Mouse (Mus musculus): ENCODE data around the gene Clic1. TPM values are rescaled to one million over a fixed set of nuclear protein-coding genes. Genes with fewer than 3 reads are reported as not detected.
A peak's percentile ranks its signal among the peaks of the same experiment; 100 is the strongest.

Clic1 gene
- polyA plus RNA-seq, 1 experiment: 69.6 TPM

GRCm38 (mm10) chr17:35101161-35101560 lies 51.4 kb downstream of the Clic1 start:
- no peak for TF ChIP-seq POLR2A (IDR thresholded peaks at IDR 0.05; ENCODE audit: borderline replicate concordance, extremely low read depth, insufficient read depth, insufficient read length, poor library complexity, severe bottlenecking)
- no peak for TF ChIP-seq CTCF (IDR thresholded peaks at IDR 0.05; ENCODE audit: borderline replicate concordance, extremely low read depth, insufficient read depth, insufficient read length)
- DNase-seq (ENCODE audit: low read depth): no peak

- DNase-seq (ENCODE audit: low read depth): no peak
- TF ChIP-seq POLR2A (IDR thresholded peaks at IDR 0.05; ENCODE audit: borderline replicate concordance, extremely low read depth, insufficient read depth, insufficient read length, poor library complexity, severe bottlenecking) (no peak), CTCF (IDR thresholded peaks at IDR 0.05; ENCODE audit: borderline replicate concordance, extremely low read depth, insufficient read depth, insufficient read length) (no peak)
Measured at GRCm38 (mm10) chr17:35102299-35102698, 52.5 kb downstream of the Clic1 start.

- TF ChIP-seq POLR2A (IDR thresholded peaks at IDR 0.05; ENCODE audit: borderline replicate concordance, extremely low read depth, insufficient read depth, insufficient read length, poor library complexity, severe bottlenecking) (no peak), CTCF (IDR thresholded peaks at IDR 0.05; ENCODE audit: borderline replicate concordance, extremely low read depth, insufficient read depth, insufficient read length) (no peak)
- no peak for DNase-seq (ENCODE audit: low read depth)
Measured at GRCm38 (mm10) chr17:35103221-35103690, 53.5 kb downstream of the Clic1 start.

GRCm38 (mm10) chr17:35104079-35104478 lies 54.3 kb downstream of the Clic1 start:
- TF ChIP-seq POLR2A (IDR thresholded peaks at IDR 0.05; ENCODE audit: borderline replicate concordance, extremely low read depth, insufficient read depth, insufficient read length, poor library complexity, severe bottlenecking) (no peak), CTCF (IDR thresholded peaks at IDR 0.05; ENCODE audit: borderline replicate concordance, extremely low read depth, insufficient read depth, insufficient read length) (no peak)
- DNase-seq (ENCODE audit: low read depth): no peak

- no peak for TF ChIP-seq CTCF (IDR thresholded peaks at IDR 0.05; ENCODE audit: borderline replicate concordance, extremely low read depth, insufficient read depth, insufficient read length)
- no peak for TF ChIP-seq POLR2A (IDR thresholded peaks at IDR 0.05; ENCODE audit: borderline replicate concordance, extremely low read depth, insufficient read depth, insufficient read length, poor library complexity, severe bottlenecking)
- no peak for DNase-seq (ENCODE audit: low read depth)
Measured at GRCm38 (mm10) chr17:35104754-35105153, 55.0 kb downstream of the Clic1 start.

GRCm38 (mm10) chr17:35105740-35106389 lies 56.1 kb downstream of the Clic1 start:
- TF ChIP-seq POLR2A (IDR thresholded peaks at IDR 0.05; ENCODE audit: borderline replicate concordance, extremely low read depth, insufficient read depth, insufficient read length, poor library complexity, severe bottlenecking) (no peak), CTCF (IDR thresholded peaks at IDR 0.05; ENCODE audit: borderline replicate concordance, extremely low read depth, insufficient read depth, insufficient read length) (peak; percentile 66)
- peak; percentile 68 for DNase-seq (ENCODE audit: low read depth)

GRCm38 (mm10) chr17:35106522-35106921 lies 56.8 kb downstream of the Clic1 start:
- TF ChIP-seq POLR2A (IDR thresholded peaks at IDR 0.05; ENCODE audit: borderline replicate concordance, extremely low read depth, insufficient read depth, insufficient read length, poor library complexity, severe bottlenecking): no peak
- no peak; the same call in 1 of the 2 replicates for TF ChIP-seq CTCF (IDR thresholded peaks at IDR 0.05; ENCODE audit: borderline replicate concordance, extremely low read depth, insufficient read depth, insufficient read length)
- peak; percentile 48 for DNase-seq (ENCODE audit: low read depth)

- TF ChIP-seq POLR2A (IDR thresholded peaks at IDR 0.05; ENCODE audit: borderline replicate concordance, extremely low read depth, insufficient read depth, insufficient read length, poor library complexity, severe bottlenecking): no peak
- no peak for TF ChIP-seq CTCF (IDR thresholded peaks at IDR 0.05; ENCODE audit: borderline replicate concordance, extremely low read depth, insufficient read depth, insufficient read length)
- no peak for DNase-seq (ENCODE audit: low read depth)
Measured at GRCm38 (mm10) chr17:35108097-35108496, 58.3 kb downstream of the Clic1 start, which contains the start of gene Ly6g5c. Gene Ly6g5c (plus strand): TSS chr17:35108279.

Other genes starting within 250 kb of the Clic1 start
- gene Cyp21a1, start 245.4 kb upstream of the Clic1 start, polyA plus RNA-seq (2012; rRNA removed): 0.04 TPM in 2 replicates
- gene Stk19, start 213.0 kb upstream of the Clic1 start, polyA plus RNA-seq (2012; rRNA removed): 57.1 and 75.0 TPM in 2 replicates
- gene Dxo, start 212.9 kb upstream of the Clic1 start, polyA plus RNA-seq (2012; rRNA removed): 73.5 and 101 TPM in 2 replicates
- gene Skiv2l, start 199.8 kb upstream of the Clic1 start, polyA plus RNA-seq (2012; rRNA removed): 88.8 and 119 TPM in 2 replicates
- 62.1 and 66.0 TPM in 2 replicates for gene Nelfe, start 199.6 kb upstream of the Clic1 start, polyA plus RNA-seq (2012; rRNA removed)
- gene Cfb, start 187.4 kb upstream of the Clic1 start, polyA plus RNA-seq (2012; rRNA removed): 0.21 and 0.42 TPM in 2 replicates
- gene Zbtb12, start 170.5 kb upstream of the Clic1 start, polyA plus RNA-seq (2012; rRNA removed): 116 and 135 TPM in 2 replicates
- gene Gm20547, start 167.9 kb upstream of the Clic1 start, polyA plus RNA-seq (2012; rRNA removed): 0.04 TPM in 1 of 2 replicates, not detected in the other
- 1.1 and 2.3 TPM in 2 replicates for gene C2, start 151.7 kb upstream of the Clic1 start, polyA plus RNA-seq (2012; rRNA removed)
- 350 and 361 TPM in 2 replicates for gene Ehmt2, start 151.5 kb upstream of the Clic1 start, polyA plus RNA-seq (2012; rRNA removed)
- gene Slc44a4, start 135.5 kb upstream of the Clic1 start, polyA plus RNA-seq (2012; rRNA removed): 0.06 and 0.07 TPM in 2 replicates
- gene Neu1, start 118.7 kb upstream of the Clic1 start, polyA plus RNA-seq (2012; rRNA removed): 28.0 and 29.6 TPM in 2 replicates
- gene Hspa1b, start 90.7 kb upstream of the Clic1 start, polyA plus RNA-seq (2012; rRNA removed): 6.3 and 7.1 TPM in 2 replicates
- gene Gm20481, start 80.1 kb upstream of the Clic1 start, polyA plus RNA-seq (2012; rRNA removed): not detected in 2 replicates
- 6.3 and 6.6 TPM in 2 replicates for gene Hspa1a, start 77.8 kb upstream of the Clic1 start, polyA plus RNA-seq (2012; rRNA removed)
- 0.14 and 0.40 TPM in 2 replicates for gene Hspa1l, start 77.3 kb upstream of the Clic1 start, polyA plus RNA-seq (2012; rRNA removed)
- gene Lsm2, start 68.1 kb upstream of the Clic1 start, polyA plus RNA-seq (2012; rRNA removed): 136 and 185 TPM in 2 replicates
- 99.2 and 119 TPM in 2 replicates for gene Vars, start 49.0 kb upstream of the Clic1 start, polyA plus RNA-seq (2012; rRNA removed)
- gene Vwa7, start 33.4 kb upstream of the Clic1 start, polyA plus RNA-seq (2012; rRNA removed): 0.49 and 0.71 TPM in 2 replicates
- 4.0 and 6.5 TPM in 2 replicates for gene Sapcd1, start 21.9 kb upstream of the Clic1 start, polyA plus RNA-seq (2012; rRNA removed)
- 4.2 and 6.4 TPM in 2 replicates for gene Msh5, start 3.2 kb upstream of the Clic1 start, polyA plus RNA-seq (2012; rRNA removed)
- gene Ddah2, start 9.1 kb downstream of the Clic1 start, polyA plus RNA-seq (2012; rRNA removed): 322 and 438 TPM in 2 replicates
- 0.42 and 0.50 TPM in 2 replicates for gene Ly6g6c, start 15.4 kb downstream of the Clic1 start, polyA plus RNA-seq (2012; rRNA removed)
- 0.30 and 0.35 TPM in 2 replicates for gene Mpig6b, start 16.2 kb downstream of the Clic1 start, polyA plus RNA-seq (2012; rRNA removed)
- 1.2 and 12.4 TPM in 2 replicates for gene Ly6g6e, start 26.9 kb downstream of the Clic1 start, polyA plus RNA-seq (2012; rRNA removed)
- 1.8 and 2.7 TPM in 2 replicates for gene Ly6g6d, start 28.1 kb downstream of the Clic1 start, polyA plus RNA-seq (2012; rRNA removed)
- 0.15 and 0.30 TPM in 2 replicates for gene Ly6g6f, start 35.6 kb downstream of the Clic1 start, polyA plus RNA-seq (2012; rRNA removed)
- 91.0 and 135 TPM in 2 replicates for gene Abhd16a, start 39.3 kb downstream of the Clic1 start, polyA plus RNA-seq (2012; rRNA removed)
- not detected in 2 replicates for gene Ly6g5c, start 58.3 kb downstream of the Clic1 start, polyA plus RNA-seq (2012; rRNA removed)
- 3.1 and 3.4 TPM in 2 replicates for gene Ly6g5b, start 65.5 kb downstream of the Clic1 start, polyA plus RNA-seq (2012; rRNA removed)
- gene Gpank1, start 71.5 kb downstream of the Clic1 start, polyA plus RNA-seq (2012; rRNA removed): 21.4 and 25.3 TPM in 2 replicates
- 243 and 257 TPM in 2 replicates for gene Csnk2b, start 72.1 kb downstream of the Clic1 start, polyA plus RNA-seq (2012; rRNA removed)
- 3.3 and 4.6 TPM in 2 replicates for gene D17H6S53E, start 76.4 kb downstream of the Clic1 start, polyA plus RNA-seq (2012; rRNA removed)
- gene Apom, start 82.1 kb downstream of the Clic1 start, polyA plus RNA-seq (2012; rRNA removed): 0.93 and 1.1 TPM in 2 replicates
- 378 and 427 TPM in 2 replicates for gene Bag6, start 85.2 kb downstream of the Clic1 start, polyA plus RNA-seq (2012; rRNA removed)
- gene Prrc2a, start 114.9 kb downstream of the Clic1 start, polyA plus RNA-seq (2012; rRNA removed): 367 and 409 TPM in 2 replicates
- 1.6 and 2.2 TPM in 2 replicates for gene Aif1, start 126.1 kb downstream of the Clic1 start, polyA plus RNA-seq (2012; rRNA removed)
- 8.2 and 11.8 TPM in 2 replicates for gene Lst1, start 138.5 kb downstream of the Clic1 start, polyA plus RNA-seq (2012; rRNA removed)
- gene Ltb, start 144.5 kb downstream of the Clic1 start, polyA plus RNA-seq (2012; rRNA removed): 0.58 and 1.1 TPM in 2 replicates
- 0.15 and 0.21 TPM in 2 replicates for gene Tnf, start 152.0 kb downstream of the Clic1 start, polyA plus RNA-seq (2012; rRNA removed)
- gene Lta, start 155.4 kb downstream of the Clic1 start, polyA plus RNA-seq (2012; rRNA removed): 0.27 and 0.29 TPM in 2 replicates
- not detected in 2 replicates for gene Gm16181, start 170.9 kb downstream of the Clic1 start, polyA plus RNA-seq (2012; rRNA removed)
- 72.5 and 74.9 TPM in 2 replicates for gene Atp6v1g2, start 183.7 kb downstream of the Clic1 start, polyA plus RNA-seq (2012; rRNA removed)
- 13.4 and 17.3 TPM in 2 replicates for gene Nfkbil1, start 185.8 kb downstream of the Clic1 start, polyA plus RNA-seq (2012; rRNA removed)
- 887 and 1,110 TPM in 2 replicates for gene Ddx39b, start 191.8 kb downstream of the Clic1 start, polyA plus RNA-seq (2012; rRNA removed)
- 37.1 and 39.5 TPM in 2 replicates for gene H2-D1, start 212.8 kb downstream of the Clic1 start, polyA plus RNA-seq (2012; rRNA removed)

All from brain, embryonic 14.5 days (tissue).